Mouse (Mus musculus): ENCODE results near the gene Hs2st1. TPM values are rescaled to one million over a fixed set of nuclear protein-coding genes. Genes with fewer than 3 reads are reported as not detected.

Hs2st1 gene
- polyA plus RNA-seq, 1 experiment, result not detected

GRCm38 (mm10) chr3:144565212-144565611 is 4.8 kb downstream of the Hs2st1 start:
- Histone ChIP-seq H3K27ac (ENCODE audit: insufficient read depth, low read depth, low read length) (no peak overlapping the region), H3K4me1 (ENCODE audit: control insufficient read depth, insufficient read depth, low read length) (no peaks in the 10 kb centered on the region), H3K4me3 (ENCODE audit: insufficient read depth, low read depth, low read length) (no peak overlapping the region)
- 89% methylated on average over 7 of the region's 7 CpGs for WGBS
- TF ChIP-seq CTCF (IDR thresholded peaks at IDR 0.05; ENCODE audit: insufficient read depth, low read depth, low read length) (no peak), POLR2A (IDR thresholded peaks at IDR 0.05; ENCODE audit: insufficient read depth, low read depth, low read length) (no peak)

GRCm38 (mm10) chr3:144563916-144564315 is 6.1 kb downstream of the Hs2st1 start:
- TF ChIP-seq POLR2A (IDR thresholded peaks at IDR 0.05; ENCODE audit: insufficient read depth, low read depth, low read length) (no peak), CTCF (IDR thresholded peaks at IDR 0.05; ENCODE audit: insufficient read depth, low read depth, low read length) (no peak)
- Histone ChIP-seq H3K27ac (ENCODE audit: insufficient read depth, low read depth, low read length) (no peak overlapping the region), H3K4me1 (ENCODE audit: control insufficient read depth, insufficient read depth, low read length) (no peaks in the 10 kb centered on the region), H3K4me3 (ENCODE audit: insufficient read depth, low read depth, low read length) (no peak overlapping the region)
- 86% methylated on average over 7 of the region's 7 CpGs for WGBS

GRCm38 (mm10) chr3:144561511-144562250 is 8.3 kb downstream of the Hs2st1 start:
- Histone ChIP-seq H3K4me1 (ENCODE audit: control insufficient read depth, insufficient read depth, low read length) (peaks cover 8% of the 10 kb centered on the region; the same call in 1 of the 2 replicates), H3K27ac (ENCODE audit: insufficient read depth, low read depth, low read length) (no peak overlapping the region), H3K4me3 (ENCODE audit: insufficient read depth, low read depth, low read length) (no peak overlapping the region)
- 79% methylated on average over 22 of the region's 22 CpGs for WGBS
- TF ChIP-seq CTCF (IDR thresholded peaks at IDR 0.05; ENCODE audit: insufficient read depth, low read depth, low read length) (no peak), POLR2A (IDR thresholded peaks at IDR 0.05; ENCODE audit: insufficient read depth, low read depth, low read length) (no peak)

GRCm38 (mm10) chr3:144558274-144558673 is 11.7 kb downstream of the Hs2st1 start:
- 75% methylated on average over 5 of the region's 5 CpGs for WGBS
- Histone ChIP-seq H3K27ac (ENCODE audit: insufficient read depth, low read depth, low read length) (no peak overlapping the region), H3K4me1 (ENCODE audit: control insufficient read depth, insufficient read depth, low read length) (peaks cover 14% of the 10 kb centered on the region; the same call in 1 of the 2 replicates), H3K4me3 (ENCODE audit: insufficient read depth, low read depth, low read length) (no peak overlapping the region)
- no peak for TF ChIP-seq POLR2A (IDR thresholded peaks at IDR 0.05; ENCODE audit: insufficient read depth, low read depth, low read length)
- no peak for TF ChIP-seq CTCF (IDR thresholded peaks at IDR 0.05; ENCODE audit: insufficient read depth, low read depth, low read length)

- Histone ChIP-seq H3K27ac (ENCODE audit: insufficient read depth, low read depth, low read length) (no peak overlapping the region), H3K4me1 (ENCODE audit: control insufficient read depth, insufficient read depth, low read length) (peaks cover 14% of the 10 kb centered on the region; the same call in 1 of the 2 replicates), H3K4me3 (ENCODE audit: insufficient read depth, low read depth, low read length) (no peak overlapping the region)
- WGBS, result 36% methylated on average over 16 of the region's 16 CpGs
- TF ChIP-seq CTCF (IDR thresholded peaks at IDR 0.05; ENCODE audit: insufficient read depth, low read depth, low read length), result no peak
- TF ChIP-seq POLR2A (IDR thresholded peaks at IDR 0.05; ENCODE audit: insufficient read depth, low read depth, low read length), result no peak
These were observed 13.2 kb downstream of the Hs2st1 start for GRCm38 (mm10) chr3:144556625-144557324.

GRCm38 (mm10) chr3:144555144-144555543 is 14.8 kb downstream of the Hs2st1 start:
- Histone ChIP-seq H3K4me1 (ENCODE audit: control insufficient read depth, insufficient read depth, low read length) (peaks cover 17% of the 10 kb centered on the region; the same call in 1 of the 2 replicates), H3K27ac (ENCODE audit: insufficient read depth, low read depth, low read length) (no peak overlapping the region), H3K4me3 (ENCODE audit: insufficient read depth, low read depth, low read length) (no peak overlapping the region)
- TF ChIP-seq CTCF (IDR thresholded peaks at IDR 0.05; ENCODE audit: insufficient read depth, low read depth, low read length), result no peak
- TF ChIP-seq POLR2A (IDR thresholded peaks at IDR 0.05; ENCODE audit: insufficient read depth, low read depth, low read length), result no peak
- WGBS, result 80% methylated on average over 7 of the region's 7 CpGs

- Histone ChIP-seq H3K4me3 (ENCODE audit: insufficient read depth, low read depth, low read length) (no peak overlapping the region), H3K27ac (ENCODE audit: insufficient read depth, low read depth, low read length) (no peak overlapping the region), H3K4me1 (ENCODE audit: control insufficient read depth, insufficient read depth, low read length) (peaks cover 17% of the 10 kb centered on the region; the same call in 1 of the 2 replicates)
- TF ChIP-seq POLR2A (IDR thresholded peaks at IDR 0.05; ENCODE audit: insufficient read depth, low read depth, low read length), result no peak
- TF ChIP-seq CTCF (IDR thresholded peaks at IDR 0.05; ENCODE audit: insufficient read depth, low read depth, low read length), result no peak
- WGBS, result 79% methylated on average over 9 of the region's 9 CpGs
These were observed 15.5 kb downstream of the Hs2st1 start for GRCm38 (mm10) chr3:144554503-144554902.

GRCm38 (mm10) chr3:144553942-144554341 is 16.0 kb downstream of the Hs2st1 start:
- Histone ChIP-seq H3K4me3 (ENCODE audit: insufficient read depth, low read depth, low read length) (no peak overlapping the region), H3K4me1 (ENCODE audit: control insufficient read depth, insufficient read depth, low read length) (peaks cover 17% of the 10 kb centered on the region; the same call in 1 of the 2 replicates), H3K27ac (ENCODE audit: insufficient read depth, low read depth, low read length) (no peak overlapping the region)
- no peak for TF ChIP-seq POLR2A (IDR thresholded peaks at IDR 0.05; ENCODE audit: insufficient read depth, low read depth, low read length)
- no peak for TF ChIP-seq CTCF (IDR thresholded peaks at IDR 0.05; ENCODE audit: insufficient read depth, low read depth, low read length)
- 64% methylated on average over 7 of the region's 7 CpGs for WGBS

- Histone ChIP-seq H3K27ac (ENCODE audit: insufficient read depth, low read depth, low read length) (no peak overlapping the region), H3K4me3 (ENCODE audit: insufficient read depth, low read depth, low read length) (no peak overlapping the region), H3K4me1 (ENCODE audit: control insufficient read depth, insufficient read depth, low read length) (peaks cover 8% of the 10 kb centered on the region; the same call in 1 of the 2 replicates)
- TF ChIP-seq CTCF (IDR thresholded peaks at IDR 0.05; ENCODE audit: insufficient read depth, low read depth, low read length) (no peak), POLR2A (IDR thresholded peaks at IDR 0.05; ENCODE audit: insufficient read depth, low read depth, low read length) (no peak)
- WGBS, result 68% methylated on average over 4 of the region's 4 CpGs
These were observed 18.6 kb downstream of the Hs2st1 start for GRCm38 (mm10) chr3:144551416-144551815.

Measured in olfactory bulb, adult 2 months (tissue).